Mouse (Mus musculus) liver, adult 2 months (tissue): ENCODE measurements at regions not wholly inside any gene's neighbourhood (a gene's known extent, or its start where the extent isn't known, plus 50 kb on each side); places are given as distances from the start of the nearest gene placed in this dataset.
A peak's percentile ranks its signal among the peaks of the same experiment; 100 is the strongest.

ENCODE experiments used
- DNase-seq: peaks from one replicate; pipeline ENCODE4 v3.0.0-alpha.2; 2011; ENCODE audit warnings: low read depth, low spot score; ENCODE audit errors: extremely low read depth
- H3K27ac ChIP-seq: fragments of 200-500 bp; replicated peaks from 2 replicates; pipeline ENCODE4 v1.5.1; 2012; ENCODE audit warnings: low read depth, mild to moderate bottlenecking, control low read depth, inconsistent platforms, low read length; ENCODE audit not compliant: insufficient read depth
- H3K27me3 ChIP-seq: fragments of 200-500 bp; 2 replicates; pipeline ENCODE4 v1.6.1; 2012; ENCODE audit warnings: mild to moderate bottlenecking, moderate library complexity, low read length, inconsistent platforms; ENCODE audit not compliant: control insufficient read depth, insufficient read depth
- H3K36me3 ChIP-seq: fragments of 200-500 bp; 2 replicates; pipeline ENCODE4 v1.6.1; 2012; ENCODE audit warnings: low read length, inconsistent platforms; ENCODE audit not compliant: control insufficient read depth, insufficient read depth
- H3K4me1 ChIP-seq: fragments of 200-500 bp; 2 replicates; pipeline ENCODE4 v1.6.1; 2011; ENCODE audit warnings: low read length; ENCODE audit not compliant: control insufficient read depth, insufficient read depth
- H3K4me3 ChIP-seq: fragments of 200-500 bp; 2 replicates; pipeline ENCODE4 v1.5.1; 2011; ENCODE audit warnings: low read depth, mild to moderate bottlenecking, control low read depth, low read length, moderate library complexity; ENCODE audit not compliant: insufficient read depth
- H3K79me2 ChIP-seq: fragments of 200-500 bp; 2 replicates; pipeline ENCODE4 v1.6.1; 2012; ENCODE audit warnings: inconsistent platforms, mild to moderate bottlenecking, low read length, moderate library complexity; ENCODE audit not compliant: control insufficient read depth, insufficient read depth
- H3K9ac ChIP-seq: fragments of 200-500 bp; 2 replicates; pipeline ENCODE4 v1.6.1; 2012; ENCODE audit warnings: low read depth, mild to moderate bottlenecking, control low read depth, inconsistent platforms, low read length
- CTCF ChIP-seq: fragments of 200-500 bp; IDR thresholded peaks from 2 replicates; pipeline ENCODE4 v1.5.1; 2011; ENCODE audit warnings: low read depth, low read length, control low read depth
- POLR2A ChIP-seq: fragments of 200-500 bp; IDR thresholded peaks from 2 replicates; pipeline ENCODE4 v1.6.1; 2011; ENCODE audit warnings: low read length, control low read depth; ENCODE audit not compliant: insufficient read depth; ENCODE audit errors: extremely low read depth
- WGBS: fragments of 180-500 bp; shearing (Covaris S2); methylation state at CpG from one replicate; pipeline ENCODE4 v1.1.7; 2018; 5-methylcytosine and 5-hydroxymethylcytosine counted together

- H3K4me3 ChIP-seq, result no peak overlapping the region
- H3K79me2 ChIP-seq, result no peaks in the 10 kb centered on the region; the same call in 1 of the 2 replicates
- no peak overlapping the region for H3K9ac ChIP-seq
- H3K4me1 ChIP-seq, result peaks cover 21% of the 10 kb centered on the region
- no peak for TF ChIP-seq POLR2A
- TF ChIP-seq CTCF, result no peak
- peak; percentile 75 for DNase-seq
- no peak overlapping the region; the same call in 1 of the 2 replicates for H3K27ac ChIP-seq
- H3K36me3 ChIP-seq, result no peaks in the 10 kb centered on the region
- WGBS, result 11% methylated on average over 1 of the region's 1 CpGs
- H3K27me3 ChIP-seq, result no peaks in the 10 kb centered on the region
Observed at GRCm38 (mm10) chr11:20472336-20472735, 70.7 kb upstream of the Sertad2 start.

- H3K27me3 ChIP-seq, result no peaks in the 10 kb centered on the region
- H3K9ac ChIP-seq, result no peak overlapping the region
- H3K4me3 ChIP-seq, result no peak overlapping the region
- H3K79me2 ChIP-seq, result no peaks in the 10 kb centered on the region; the same call in 1 of the 2 replicates
- no peak overlapping the region for H3K27ac ChIP-seq
- 94% methylated on average over 7 of the region's 7 CpGs for WGBS
- no peak for TF ChIP-seq POLR2A
- TF ChIP-seq CTCF, result no peak
- H3K36me3 ChIP-seq, result no peaks in the 10 kb centered on the region
- H3K4me1 ChIP-seq, result peaks cover 12% of the 10 kb centered on the region
- DNase-seq, result no peak
Observed at GRCm38 (mm10) chr11:20475629-20476028, 67.4 kb upstream of the Sertad2 start.

- H3K27ac ChIP-seq, result peak overlapping the region; percentile 87
- no peaks in the 10 kb centered on the region; the same call in 1 of the 2 replicates for H3K79me2 ChIP-seq
- H3K4me3 ChIP-seq, result no peak overlapping the region
- H3K4me1 ChIP-seq, result peaks cover 12% of the 10 kb centered on the region
- DNase-seq, result peak; percentile 35
- no peaks in the 10 kb centered on the region for H3K27me3 ChIP-seq
- H3K36me3 ChIP-seq, result no peaks in the 10 kb centered on the region
- no peak overlapping the region for H3K9ac ChIP-seq
- WGBS, result 87% methylated on average over 3 of the region's 3 CpGs
- TF ChIP-seq POLR2A (no peak), CTCF (no peak)
Observed at GRCm38 (mm10) chr11:20476494-20476893, 66.6 kb upstream of the Sertad2 start.

- H3K9ac ChIP-seq, result peak overlapping the region; percentile 51
Observed at GRCm38 (mm10) chr11:20477183-20478037, 65.6 kb upstream of the Sertad2 start.

GRCm38 (mm10) chr11:20480632-20481031 is 62.4 kb upstream of the Sertad2 start:
- TF ChIP-seq CTCF, result no peak
- TF ChIP-seq POLR2A, result no peak
- Histone ChIP-seq H3K36me3 (no peaks in the 10 kb centered on the region; the same call in 1 of the 2 replicates), H3K79me2 (no peaks in the 10 kb centered on the region; the same call in 1 of the 2 replicates), H3K4me1 (peaks cover 7% of the 10 kb centered on the region), H3K4me3 (no peak overlapping the region), H3K27me3 (no peaks in the 10 kb centered on the region), H3K27ac (no peak overlapping the region), H3K9ac (no peak overlapping the region)
- no peak for DNase-seq
- 94% methylated on average over 3 of the region's 3 CpGs for WGBS

More at GRCm38 (mm10) chr11:20477183-20478037, 65.6 kb upstream of the Sertad2 start:
- Histone ChIP-seq H3K4me1 (peaks cover 9% of the 10 kb centered on the region), H3K36me3 (no peaks in the 10 kb centered on the region), H3K27me3 (no peaks in the 10 kb centered on the region), H3K27ac (peak overlapping the region; percentile 87), H3K4me3 (no peak overlapping the region; the same call in 1 of the 2 replicates), H3K79me2 (no peaks in the 10 kb centered on the region; the same call in 1 of the 2 replicates)
- TF ChIP-seq POLR2A (0 out of 2 replicates have a peak, but pooled peaks have one; percentile 36), CTCF (peak; percentile 14; the same call in 1 of the 2 replicates)
- DNase-seq, result peak; percentile 95
- 6% methylated on average over 19 of the region's 19 CpGs for WGBS

GRCm38 (mm10) chr11:20485371-20485770 is 57.7 kb upstream of the Sertad2 start:
- WGBS, result 98% methylated on average over 2 of the region's 2 CpGs
- Histone ChIP-seq H3K79me2 (no peaks in the 10 kb centered on the region; the same call in 1 of the 2 replicates), H3K9ac (no peak overlapping the region), H3K4me1 (no peaks in the 10 kb centered on the region), H3K27ac (no peak overlapping the region), H3K4me3 (no peak overlapping the region), H3K36me3 (no peaks in the 10 kb centered on the region; the same call in 1 of the 2 replicates), H3K27me3 (no peaks in the 10 kb centered on the region)
- DNase-seq, result no peak
- TF ChIP-seq POLR2A (no peak), CTCF (no peak)
